Mouse (Mus musculus) neural tube, embryonic 11.5 days (tissue): ENCODE measurements around the gene Carmil1. TPM values are rescaled to one million over a fixed set of nuclear protein-coding genes. Genes with fewer than 3 reads are reported as not detected.

ENCODE experiments used
- ATAC-seq: fragments of 200-750 bp; cut with Nextera tagmentation; 2 replicates; pipeline ENCODE4 v1.8.0; 2017; ENCODE audit warnings: moderate number of reproducible peaks, mild to moderate bottlenecking, moderate TSS enrichment, moderate library complexity; ENCODE audit not compliant: insufficient read depth, low FRiP score, low TSS enrichment
- DNase-seq: peaks from one replicate; pipeline ENCODE4 v3.0.0-alpha.2; 2015; ENCODE audit warnings: low spot score
- H3K27ac ChIP-seq: fragments of 300-500 bp; sonication (generic); 2 replicates; pipeline ENCODE4 v1.5.1; 2014; ENCODE audit warnings: low read depth, mild to moderate bottlenecking, low read length
- H3K27me3 ChIP-seq: fragments of 300-500 bp; sonication (generic); 2 replicates; pipeline ENCODE4 v1.6.1; 2014; ENCODE audit warnings: mild to moderate bottlenecking, low read length, mixed read lengths; ENCODE audit not compliant: control insufficient read depth, insufficient read depth
- H3K36me3 ChIP-seq: fragments of 300-500 bp; sonication (generic); 2 replicates; pipeline ENCODE4 v1.6.1; 2014; ENCODE audit warnings: mild to moderate bottlenecking, low read length, moderate library complexity, mixed read lengths; ENCODE audit not compliant: control insufficient read depth, insufficient read depth
- H3K4me1 ChIP-seq: fragments of 300-500 bp; sonication (generic); 2 replicates; pipeline ENCODE4 v1.6.1; 2014; ENCODE audit warnings: low read length, mixed read lengths; ENCODE audit not compliant: control insufficient read depth, insufficient read depth
- H3K4me2 ChIP-seq: fragments of 300-500 bp; sonication (generic); 2 replicates; pipeline ENCODE4 v1.6.1; 2014; ENCODE audit warnings: low read depth, mild to moderate bottlenecking, moderate library complexity
- H3K4me3 ChIP-seq: fragments of 300-500 bp; sonication (generic); 2 replicates; pipeline ENCODE4 v1.5.1; 2014; ENCODE audit warnings: low read depth, low read length
- H3K9ac ChIP-seq: fragments of 300-500 bp; sonication (generic); 2 replicates; pipeline ENCODE4 v1.6.1; 2014; ENCODE audit warnings: mild to moderate bottlenecking, low read length
- H3K9me3 ChIP-seq: fragments of 300-500 bp; sonication (generic); 2 replicates; pipeline ENCODE4 v1.6.1; 2016; ENCODE audit warnings: low read length; ENCODE audit not compliant: control insufficient read depth
- WGBS: fragments of 180-500 bp; shearing (Covaris S2); extraction: QIAGEN DNeasy Blood & Tissue Kit; methylation state at CpG from one replicate; pipeline ENCODE4 v1.1.7; 2014; 5-methylcytosine and 5-hydroxymethylcytosine counted together
- polyA plus RNA-seq: library from polyadenylated mRNA; unstranded; fragments of >200 nt; fragmentation: Nextera tagmentation; extraction: Ambion mirVana; gene quantifications from 2 replicates; pipeline ENCODE4 v1.2.1, GENCODE M21; 2014

Carmil1 gene
- polyA plus RNA-seq, 1 experiment from 2014 or later, result 20.7 TPM

- H3K4me3 ChIP-seq, result no peak overlapping the region
- H3K4me2 ChIP-seq, result no peak overlapping the region
- no peaks in the 10 kb centered on the region for H3K27me3 ChIP-seq
- 84% methylated on average over 6 of the region's 6 CpGs for WGBS
- DNase-seq (no peak), ATAC-seq (no peak)
- H3K9ac ChIP-seq, result no peak overlapping the region
- H3K36me3 ChIP-seq, result no peaks in the 10 kb centered on the region
- no peaks in the 10 kb centered on the region for H3K4me1 ChIP-seq
- H3K9me3 ChIP-seq, result no peaks in the 10 kb centered on the region
- H3K27ac ChIP-seq, result no peak overlapping the region
These were observed 47.8 kb downstream of the Carmil1 start for GRCm38 (mm10) chr13:24232750-24233149.

DNA sequence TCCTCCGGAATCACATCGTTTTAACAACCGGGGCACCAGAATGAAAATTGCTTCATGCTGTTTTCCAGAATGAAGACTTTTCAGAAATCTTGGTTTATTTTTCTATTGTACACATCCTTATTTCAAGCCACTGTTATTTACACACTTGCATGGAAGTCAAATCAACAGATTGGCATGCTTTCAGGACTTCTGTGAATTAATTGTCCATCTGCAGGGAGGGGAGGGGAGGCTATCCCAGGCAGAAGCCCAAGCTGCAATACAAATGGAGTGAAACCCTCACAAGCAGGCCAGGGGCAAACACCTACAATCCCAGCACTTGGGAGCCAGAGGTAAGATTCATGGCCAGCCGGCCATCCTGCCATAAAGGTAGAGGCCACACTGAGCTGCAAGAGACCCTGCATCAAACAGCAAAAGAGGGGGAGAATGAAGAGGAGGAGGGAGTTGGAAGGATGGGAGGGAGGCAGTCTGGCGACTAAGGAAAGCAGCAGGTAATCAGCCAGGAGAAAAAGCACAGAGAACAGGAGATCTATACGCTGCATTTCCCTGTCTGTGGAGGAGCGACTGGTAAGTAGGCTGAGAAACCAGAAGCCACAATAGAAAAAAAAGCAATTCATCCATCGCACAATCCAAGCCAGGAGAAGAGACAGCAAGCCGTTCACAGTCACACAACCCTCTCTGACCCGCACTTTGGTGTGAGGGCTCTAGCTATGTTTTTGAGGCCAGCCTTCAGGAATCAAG is 48.7 kb downstream of the Carmil1 start:
- Histone ChIP-seq H3K9me3 (no peaks in the 10 kb centered on the region), H3K27ac (no peak overlapping the region), H3K36me3 (no peaks in the 10 kb centered on the region), H3K27me3 (no peaks in the 10 kb centered on the region), H3K9ac (no peak overlapping the region), H3K4me1 (no peaks in the 10 kb centered on the region), H3K4me3 (no peak overlapping the region), H3K4me2 (no peak overlapping the region)
- DNase-seq (no peak), ATAC-seq (no peak)
- 91% methylated on average over 10 of the region's 10 CpGs for WGBS

GRCm38 (mm10) chr13:24231146-24231545 is 49.4 kb downstream of the Carmil1 start:
- no peak overlapping the region for H3K4me2 ChIP-seq
- H3K9ac ChIP-seq, result no peak overlapping the region
- 92% methylated on average over 2 of the region's 2 CpGs for WGBS
- H3K27me3 ChIP-seq, result no peaks in the 10 kb centered on the region
- no peak overlapping the region for H3K27ac ChIP-seq
- no peak for ATAC-seq
- H3K9me3 ChIP-seq, result no peaks in the 10 kb centered on the region
- no peaks in the 10 kb centered on the region for H3K36me3 ChIP-seq
- no peak for DNase-seq
- H3K4me3 ChIP-seq, result no peak overlapping the region
- H3K4me1 ChIP-seq, result no peaks in the 10 kb centered on the region

DNA sequence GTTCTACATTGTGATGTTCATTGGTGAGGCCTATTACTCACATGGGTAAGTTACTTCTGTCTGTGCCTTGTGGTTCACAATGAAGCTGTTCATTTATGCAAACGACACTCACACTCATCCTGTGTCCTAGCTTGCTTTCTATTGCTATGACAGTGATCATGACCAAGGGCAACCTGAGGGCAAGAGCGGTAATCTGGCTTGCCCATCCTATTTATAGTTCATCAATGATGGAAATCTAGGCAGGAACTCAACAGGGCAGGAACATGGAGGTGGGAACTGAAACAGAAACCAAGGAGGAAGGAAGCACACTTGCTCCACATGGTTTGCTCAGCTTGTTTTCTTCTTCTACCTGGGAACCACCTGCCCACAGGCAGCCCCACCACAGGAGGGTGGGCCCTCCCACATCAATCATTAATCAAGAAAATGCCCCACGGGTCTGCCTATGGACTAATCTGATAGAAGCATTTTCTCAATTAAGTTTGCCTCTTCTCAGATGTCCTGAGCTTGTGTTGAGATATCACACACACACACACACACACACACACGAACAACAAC is 50.0 kb downstream of the Carmil1 start:
- ATAC-seq (no peak), DNase-seq (no peak)
- Histone ChIP-seq H3K4me3 (no peak overlapping the region), H3K27ac (no peak overlapping the region), H3K4me2 (no peak overlapping the region), H3K4me1 (no peaks in the 10 kb centered on the region), H3K36me3 (no peaks in the 10 kb centered on the region), H3K27me3 (no peaks in the 10 kb centered on the region), H3K9me3 (no peaks in the 10 kb centered on the region), H3K9ac (no peak overlapping the region)
- WGBS, result 91% methylated on average over 4 of the region's 4 CpGs

- WGBS, result 82% methylated on average over 8 of the region's 8 CpGs
- no peak for DNase-seq
- no peaks in the 10 kb centered on the region for H3K4me1 ChIP-seq
- no peak overlapping the region for H3K27ac ChIP-seq
- ATAC-seq, result no peak
- no peak overlapping the region for H3K9ac ChIP-seq
- no peaks in the 10 kb centered on the region for H3K9me3 ChIP-seq
- no peaks in the 10 kb centered on the region for H3K36me3 ChIP-seq
- no peaks in the 10 kb centered on the region for H3K27me3 ChIP-seq
- H3K4me3 ChIP-seq, result no peak overlapping the region
- no peak overlapping the region for H3K4me2 ChIP-seq
These were observed 57.0 kb downstream of the Carmil1 start for GRCm38 (mm10) chr13:24223425-24224201.

DNA sequence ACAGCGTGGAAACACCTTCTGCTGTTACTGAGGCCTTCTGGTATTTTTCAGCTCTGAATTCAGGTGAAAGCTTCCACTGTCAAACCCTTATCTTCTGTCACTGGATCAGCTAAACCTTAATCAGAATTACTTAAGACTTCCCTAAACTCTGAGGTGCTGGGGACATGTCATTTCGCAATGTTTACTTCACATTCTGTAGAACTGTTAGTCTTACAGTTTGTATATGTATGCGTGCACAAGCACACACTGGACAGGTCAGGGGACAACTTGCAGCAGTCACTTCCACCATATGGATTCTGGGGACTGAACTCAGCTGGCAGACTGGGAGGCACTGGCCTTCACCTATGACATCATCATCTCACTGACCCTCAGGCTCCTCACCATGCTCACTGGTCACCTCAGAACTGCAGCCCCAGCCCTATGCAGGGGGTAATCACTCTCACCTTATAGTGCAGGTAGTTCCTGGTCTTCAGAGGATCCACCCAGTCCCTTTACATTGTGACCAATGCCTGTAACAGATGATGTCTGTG is 60.1 kb downstream of the Carmil1 start:
- Histone ChIP-seq H3K4me1 (no peaks in the 10 kb centered on the region), H3K27ac (no peak overlapping the region), H3K27me3 (no peaks in the 10 kb centered on the region), H3K36me3 (no peaks in the 10 kb centered on the region), H3K9ac (no peak overlapping the region), H3K4me2 (no peak overlapping the region), H3K9me3 (no peaks in the 10 kb centered on the region), H3K4me3 (no peak overlapping the region)
- WGBS, result 92% methylated on average over 3 of the region's 3 CpGs
- no peak for ATAC-seq
- DNase-seq, result no peak

- 87% methylated on average over 2 of the region's 2 CpGs for whole genome bisulfite sequencing
- Histone ChIP-seq H3K4me3 (no peak overlapping the region), H3K9me3 (no peaks in the 10 kb centered on the region), H3K27me3 (no peaks in the 10 kb centered on the region), H3K4me1 (no peaks in the 10 kb centered on the region), H3K36me3 (no peaks in the 10 kb centered on the region), H3K9ac (no peak overlapping the region), H3K27ac (no peak overlapping the region), H3K4me2 (no peak overlapping the region)
- no peak for DNase-seq
- ATAC-seq, result no peak
These were observed 69.4 kb downstream of the Carmil1 start for GRCm38 (mm10) chr13:24211229-24211628.

DNA sequence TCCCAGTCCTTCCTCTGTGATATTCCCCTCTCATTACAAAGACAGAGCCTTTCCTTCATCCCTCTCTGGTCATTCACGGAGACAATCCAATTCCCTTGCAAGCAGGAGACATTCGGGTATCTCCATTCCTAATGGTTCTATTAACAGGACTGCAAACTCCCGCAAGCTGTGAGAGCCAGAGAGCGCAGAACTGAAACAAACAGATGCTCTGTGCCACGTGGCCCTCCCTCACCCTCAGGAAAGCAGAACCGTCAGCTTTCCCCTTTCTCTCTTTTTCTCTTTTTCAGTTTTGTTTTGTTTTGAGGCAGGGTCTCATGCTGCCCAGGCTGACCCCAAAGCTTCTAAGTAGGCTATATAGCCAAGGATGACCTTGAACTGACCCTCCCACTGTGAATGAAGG is 74.5 kb downstream of the Carmil1 start:
- Histone ChIP-seq H3K9me3 (no peaks in the 10 kb centered on the region), H3K4me1 (no peaks in the 10 kb centered on the region), H3K27me3 (no peaks in the 10 kb centered on the region), H3K9ac (no peak overlapping the region), H3K4me3 (no peak overlapping the region), H3K4me2 (no peak overlapping the region), H3K27ac (no peak overlapping the region), H3K36me3 (no peaks in the 10 kb centered on the region)
- ATAC-seq (no peak), DNase-seq (no peak)
- WGBS, result 73% methylated on average over 6 of the region's 6 CpGs
